Comparison of ENCODE assay signal across 9 mouse cellular contexts in the genomic region with DNA sequence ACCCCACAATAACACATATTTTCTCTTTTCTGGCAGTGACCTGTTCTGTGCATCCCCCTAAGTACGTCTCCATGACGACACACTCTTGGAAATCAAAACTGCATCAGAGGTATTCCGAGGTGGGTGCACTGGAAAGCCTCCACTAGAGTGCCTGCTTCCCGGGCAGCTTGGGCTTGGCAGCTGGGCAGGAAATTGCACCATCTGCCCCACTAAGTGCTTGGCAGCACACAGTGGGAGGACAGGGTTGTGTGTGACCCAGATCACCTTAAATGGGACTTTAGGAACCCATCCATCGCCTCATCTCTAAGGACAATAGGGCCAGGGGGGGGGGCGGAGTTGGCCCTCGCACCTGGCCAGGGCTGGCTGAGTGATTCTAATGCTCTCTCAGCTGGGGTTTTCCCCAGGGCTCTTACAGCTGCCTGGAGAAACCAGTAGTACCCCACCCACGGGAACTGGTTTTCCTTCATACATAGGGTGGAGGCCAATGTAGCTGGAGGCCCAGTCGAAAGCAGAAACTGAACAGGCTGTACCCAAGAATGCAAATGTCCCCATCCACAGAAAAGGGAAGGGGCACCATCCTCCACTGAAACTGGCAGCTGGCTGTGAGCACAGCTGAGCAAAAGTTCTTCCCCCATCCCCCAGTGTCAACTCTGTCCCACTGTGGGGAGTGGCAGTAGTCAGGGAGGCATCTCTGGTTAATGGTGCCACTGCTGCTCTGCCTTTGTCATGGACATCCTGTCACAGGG.
A peak's percentile ranks its signal among the peaks of the same experiment; 100 is the strongest.
DNase-seq lines count a peak whose midpoint lies in the region; ATAC-seq and TF ChIP-seq lines count a peak whose summit lies in the region.
"Had no signal": no experiment of that assay in that cellular context is flagged by ENCODE, and none has a peak within 500 bp of the region (broad histone marks: within the 10 kb centered on the region; RNA-seq: fewer than 3 reads in every experiment).

No protein-coding gene starts in this region.

- peak; percentile 35; the same call in 1 of the 2 replicates for ATAC-seq in limb, embryonic 15.5 days (ENCODE audit: insufficient number of reproducible peaks, low FRiP score, low TSS enrichment, low read depth)
- no peak for ATAC-seq in forebrain, embryonic 14.5 days

- no peak overlapping the region for H3K4me3 ChIP-seq in heart, adult 2 months
- H3K4me3 ChIP-seq in heart, embryonic 10.5 days = no peak overlapping the region
- no peak overlapping the region for H3K4me3 ChIP-seq in ES-Bruce4 (ENCODE audit: low read depth, low read length)
- H3K4me3 ChIP-seq in limb, embryonic 15.5 days = no peak overlapping the region
- H3K4me3 ChIP-seq in forebrain, embryonic 14.5 days (ENCODE audit: low read depth, low read length) = no peak overlapping the region

- no peaks in the 10 kb centered on the region for H3K9me3 ChIP-seq in heart, embryonic 10.5 days
- no peaks in the 10 kb centered on the region for H3K9me3 ChIP-seq in ES-Bruce4 (replicated peaks; ENCODE audit: control insufficient read depth, insufficient read depth, low read length, poor library complexity, severe bottlenecking)
- no peaks in the 10 kb centered on the region for H3K9me3 ChIP-seq in limb, embryonic 15.5 days
- peaks cover 3% of the 10 kb centered on the region; the same call in 1 of the 2 replicates for H3K9me3 ChIP-seq in forebrain, embryonic 14.5 days (replicated peaks; ENCODE audit: control insufficient read depth, low read length)
- H3K9me3 ChIP-seq: G1E had no signal

- TF ChIP-seq CTCF in heart, adult 2 months (IDR thresholded peaks at IDR 0.05) = no peak
- TF ChIP-seq CTCF in ES-Bruce4 (IDR thresholded peaks at IDR 0.05; ENCODE audit: low read depth, low read length) = no peak

- no peaks in the 10 kb centered on the region for H3K36me3 ChIP-seq in heart, adult 2 months (ENCODE audit: control insufficient read depth, insufficient read depth, low read length)
- no peaks in the 10 kb centered on the region for H3K36me3 ChIP-seq in heart, embryonic 10.5 days
- no peaks in the 10 kb centered on the region for H3K36me3 ChIP-seq in ES-Bruce4 (ENCODE audit: control insufficient read depth, insufficient read depth, low read length, poor library complexity, severe bottlenecking)
- H3K36me3 ChIP-seq in limb, embryonic 15.5 days = no peaks in the 10 kb centered on the region
- no peaks in the 10 kb centered on the region for H3K36me3 ChIP-seq in forebrain, embryonic 14.5 days (ENCODE audit: control insufficient read depth, insufficient read depth, low read length)
- H3K36me3 ChIP-seq: G1E had no signal

- peaks cover 3% of the 10 kb centered on the region for H3K4me1 ChIP-seq in heart, adult 2 months (ENCODE audit: control insufficient read depth, insufficient read depth, low read length)
- H3K4me1 ChIP-seq in heart, embryonic 10.5 days = peaks cover 21% of the 10 kb centered on the region
- H3K4me1 ChIP-seq in ES-Bruce4 (ENCODE audit: control insufficient read depth, insufficient read depth, low read length) = no peaks in the 10 kb centered on the region
- peaks cover 2% of the 10 kb centered on the region; the same call in 1 of the 2 replicates for H3K4me1 ChIP-seq in limb, embryonic 15.5 days
- no peaks in the 10 kb centered on the region for H3K4me1 ChIP-seq in forebrain, embryonic 14.5 days (ENCODE audit: control insufficient read depth, insufficient read depth, low read length)

- no peak overlapping the region for H3K4me2 ChIP-seq in limb, embryonic 15.5 days
- H3K4me2 ChIP-seq in forebrain, embryonic 14.5 days (ENCODE audit: low read length) = no peak overlapping the region

- DNase-seq in heart, adult 2 months = peak in 1 of 2 experiments; percentile 64
- DNase-seq in heart, embryonic 10.5 days (ENCODE audit: low spot score) = no peak
- DNase-seq in spleen, adult 12 weeks (ENCODE audit: low spot score) = peak; percentile 40
- no peak for DNase-seq in forebrain, embryonic 14.5 days (ENCODE audit: low spot score)
- no peak for DNase-seq in urinary bladder, postnatal 10 days (ENCODE audit: low spot score)
- DNase-seq in frontal cortex, adult 2 months (ENCODE audit: extremely low spot score in 1 of 2, low spot score in 1 of 2) = no peak

- no peaks in the 10 kb centered on the region for H3K27me3 ChIP-seq in heart, adult 2 months (ENCODE audit: control insufficient read depth, insufficient read depth, low read length)
- 0 out of 2 replicates have a peak, but pooled peaks cover 14% of the 10 kb centered on the region for H3K27me3 ChIP-seq in heart, embryonic 10.5 days (ENCODE audit: insufficient read depth, poor library complexity, severe bottlenecking)
- no peaks in the 10 kb centered on the region for H3K27me3 ChIP-seq in ES-Bruce4 (ENCODE audit: control insufficient read depth, insufficient read depth, low read length, poor library complexity, severe bottlenecking)
- H3K27me3 ChIP-seq in limb, embryonic 15.5 days = no peaks in the 10 kb centered on the region
- no peaks in the 10 kb centered on the region for H3K27me3 ChIP-seq in forebrain, embryonic 14.5 days (replicated peaks; ENCODE audit: control insufficient read depth, insufficient read depth, low read length)

- no peaks in the 10 kb centered on the region for H3K79me2 ChIP-seq in heart, adult 2 months (replicated peaks; ENCODE audit: control insufficient read depth, insufficient read depth, low read length)

- TF ChIP-seq EP300 in heart, adult 2 months (IDR thresholded peaks at IDR 0.05; ENCODE audit: insufficient read depth, low read depth, low read length) = 0 out of 2 replicates have a peak, but pooled peaks have one; percentile 40
- TF ChIP-seq EP300 in ES-Bruce4 (IDR thresholded peaks at IDR 0.05; ENCODE audit: insufficient read depth, low read depth, low read length) = 0 out of 2 replicates have a peak, but pooled peaks have one; percentile 3

- TF ChIP-seq POLR2A in heart, adult 2 months (IDR thresholded peaks at IDR 0.05; ENCODE audit: insufficient read depth, low read depth, low read length) = no peak
- no peak for TF ChIP-seq POLR2A in ES-Bruce4 (IDR thresholded peaks at IDR 0.05; ENCODE audit: insufficient read depth, low read length)

- WGBS in heart, adult 2 months = 67% methylated on average over 9 of the region's 9 CpGs
- 55% methylated on average over 9 of the region's 9 CpGs for WGBS in heart, embryonic 10.5 days
- WGBS in limb, embryonic 15.5 days = 56% methylated on average over 9 of the region's 9 CpGs
- 78% methylated on average over 9 of the region's 9 CpGs for WGBS in forebrain, embryonic 14.5 days

- no peak overlapping the region for H3K9ac ChIP-seq in heart, adult 2 months (ENCODE audit: low read depth, low read length)
- no peak overlapping the region for H3K9ac ChIP-seq in ES-Bruce4 (ENCODE audit: low read depth, poor library complexity, severe bottlenecking)
- no peak overlapping the region for H3K9ac ChIP-seq in limb, embryonic 15.5 days
- no peak overlapping the region for H3K9ac ChIP-seq in forebrain, embryonic 14.5 days (ENCODE audit: low read length)

- no peak overlapping the region for H3K27ac ChIP-seq in heart, adult 2 months
- H3K27ac ChIP-seq in heart, embryonic 10.5 days = no peak overlapping the region
- no peak overlapping the region for H3K27ac ChIP-seq in ES-Bruce4 (ENCODE audit: insufficient read depth, low read length)
- H3K27ac ChIP-seq in limb, embryonic 15.5 days = peak overlapping the region; percentile 76
- no peak overlapping the region for H3K27ac ChIP-seq in forebrain, embryonic 14.5 days (ENCODE audit: low read depth, low read length)

- intact Hi-C loops in heart, adult 2 months (cut with DNase I) = no loop called here
